Mouse (Mus musculus) stomach, postnatal 0 days (tissue): ENCODE measurements around the gene Asb4.

Source experiments
- CTCF ChIP-seq: IDR thresholded peaks from 2 replicates; pipeline ENCODE4 v1.5.1; 2016; ENCODE audit warnings: antibody characterized with exemption, low read depth, mild to moderate bottlenecking, moderate library complexity
- EP300 ChIP-seq: optimal IDR thresholded peaks from 2 replicates; pipeline ENCODE3; 2016; ENCODE audit warnings: antibody characterized with exemption

GRCm38 (mm10) chr6:5376884-5377283, 6.3 kb upstream of the Asb4 start:
- TF ChIP-seq CTCF: no peak
- no peak for TF ChIP-seq EP300
